Mouse (Mus musculus): ENCODE measurements around the gene Lipm.

The Lipm gene

DNA sequence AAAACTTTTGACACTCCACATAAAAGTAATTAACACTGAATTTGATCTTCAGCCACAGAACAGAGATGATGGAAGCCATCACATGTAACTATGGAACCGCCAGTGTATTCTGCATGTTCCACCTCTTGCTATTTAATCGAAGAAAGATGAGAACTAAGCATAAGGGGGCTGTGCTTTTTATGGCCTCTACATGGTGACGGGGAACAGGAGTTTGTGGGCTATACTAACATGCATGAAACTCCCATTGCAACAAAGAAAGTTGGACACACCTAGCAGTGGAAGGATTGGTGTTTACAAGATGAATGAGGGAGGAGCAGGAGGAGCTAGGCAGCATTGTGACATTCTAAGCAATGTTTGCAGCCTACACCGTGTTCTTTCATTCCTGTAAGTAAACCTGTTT is at the start of gene Lipm:
Gene Lipm, plus strand, starts transcription at position 301 of the 400 bp plus-strand sequence.
- in situ Hi-C loops (cut with MboI; ENCODE audit: unreplicated experiment in 2 of 2), result no loop called here

DNA sequence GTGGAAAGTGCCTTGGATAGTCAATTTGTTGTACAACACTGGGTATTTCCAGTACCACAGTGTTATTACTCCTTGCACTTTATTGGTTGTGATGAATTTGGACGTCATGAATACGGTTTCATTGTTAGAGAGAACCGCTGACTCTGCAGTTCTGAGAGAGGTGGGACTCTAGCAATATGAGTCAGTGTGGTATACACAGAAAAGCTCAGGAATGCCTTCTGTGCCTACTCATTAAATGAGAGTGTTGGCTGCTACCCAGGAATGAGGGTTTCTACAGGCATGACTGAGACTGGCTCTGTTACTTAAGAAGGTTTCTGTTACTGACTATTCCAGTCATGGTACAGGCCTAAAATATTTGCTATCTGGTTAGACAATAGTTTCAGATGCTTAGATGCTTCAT is 49.2 kb upstream of the Lipm start:
- in situ Hi-C loops (cut with MboI; ENCODE audit: unreplicated experiment in 2 of 2), result no loop called here

- in situ Hi-C loops (cut with MboI; ENCODE audit: unreplicated experiment in 2 of 2), result no loop called here
Measured at GRCm38 (mm10) chr19:34063547-34063946, 37.2 kb upstream of the Lipm start.

GRCm38 (mm10) chr19:34064059-34064458 is 36.7 kb upstream of the Lipm start:
- in situ Hi-C loops (cut with MboI; ENCODE audit: unreplicated experiment in 2 of 2), result no loop called here

DNA sequence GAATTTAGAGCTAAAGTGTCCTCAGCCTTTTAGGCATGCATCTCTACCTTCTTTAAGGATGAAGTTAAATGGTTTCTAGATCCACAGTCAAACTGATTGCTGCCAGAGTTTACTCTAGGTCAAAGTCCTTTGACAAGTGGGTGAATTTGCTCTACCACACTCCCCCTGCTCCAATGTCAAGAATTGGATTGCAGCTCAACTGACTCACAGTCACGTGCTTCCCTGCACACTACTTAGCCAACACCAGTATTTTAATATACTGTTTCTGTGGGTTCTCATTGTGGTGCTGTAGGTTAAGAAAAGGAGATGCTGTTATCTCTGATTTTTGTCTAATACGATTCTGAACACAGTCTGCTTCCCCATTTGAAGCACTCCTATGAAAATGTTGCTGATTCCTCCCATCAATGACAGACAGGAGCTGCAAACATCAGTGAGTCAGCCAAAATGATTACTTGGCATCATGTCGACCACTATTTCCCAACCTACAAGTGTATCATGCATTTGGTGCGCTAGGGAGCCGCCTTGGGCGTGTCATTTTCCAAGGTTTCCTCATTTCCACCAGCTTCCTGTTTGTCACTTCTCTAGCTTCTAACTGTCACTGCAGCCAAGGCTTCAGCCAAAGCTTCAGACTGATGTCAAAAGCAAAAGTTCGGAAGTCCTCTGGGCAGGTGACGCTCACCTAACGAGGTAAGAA is 33.8 kb upstream of the Lipm start, which contains the start of gene Lipn:
Gene Lipn, plus strand, starts transcription at position 580 of the 694 bp plus-strand sequence.
- in situ Hi-C loops (cut with MboI; ENCODE audit: unreplicated experiment in 2 of 2), result no loop called here

- in situ Hi-C loops (cut with MboI; ENCODE audit: unreplicated experiment in 2 of 2), result no loop called here
Measured at GRCm38 (mm10) chr19:34074239-34074638, 26.5 kb upstream of the Lipm start.

DNA sequence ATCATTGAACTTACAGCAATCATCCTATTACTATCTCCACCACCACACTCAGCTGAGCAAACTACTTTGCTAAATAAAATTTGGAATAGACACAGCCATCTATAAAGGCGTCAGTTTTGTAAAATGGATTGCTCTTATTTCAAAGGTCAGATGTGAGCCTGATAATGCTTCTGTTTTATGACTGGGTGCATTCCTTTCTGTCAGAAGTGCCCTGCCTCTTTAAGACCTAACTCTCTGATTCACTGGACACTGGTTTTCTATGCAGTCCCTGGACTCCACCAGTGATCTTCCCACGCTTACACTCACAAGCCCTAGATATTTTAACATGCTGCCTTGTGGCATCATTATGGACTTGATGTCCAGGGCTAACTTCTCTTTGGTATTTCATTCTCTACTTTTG is 22.6 kb upstream of the Lipm start:
- in situ Hi-C loops (cut with MboI; ENCODE audit: unreplicated experiment in 2 of 2), result no loop called here

DNA sequence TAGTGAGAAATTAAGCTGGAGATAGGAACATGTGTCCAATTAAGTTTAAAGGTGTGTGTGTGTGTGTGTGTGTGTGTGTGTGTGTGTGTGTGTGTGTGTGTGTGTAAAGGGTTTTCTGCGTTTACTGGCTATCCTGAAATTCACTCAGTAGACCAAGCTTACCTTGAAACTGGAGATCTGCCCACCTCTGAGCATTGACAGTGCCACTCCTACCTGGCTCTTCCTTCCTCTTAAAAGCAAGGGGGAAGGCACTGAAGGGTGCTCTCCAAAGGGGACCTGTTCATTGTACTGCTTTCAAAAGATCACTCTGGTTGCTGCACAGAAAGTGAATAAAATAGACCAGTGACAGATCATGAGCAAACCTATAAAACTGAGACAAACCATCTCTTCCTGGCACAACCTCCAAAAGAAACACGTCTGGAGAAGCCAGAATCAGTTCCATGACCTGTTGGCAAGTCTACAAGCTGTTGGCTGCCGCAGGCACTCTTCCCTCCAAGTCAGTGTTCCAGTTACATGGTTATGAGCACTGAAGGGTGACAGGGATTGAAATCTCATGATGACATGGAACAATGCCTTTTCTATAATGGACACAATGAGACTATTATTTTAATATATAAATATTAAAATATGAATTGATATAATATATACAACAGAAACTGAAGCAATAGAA is 11.6 kb upstream of the Lipm start:
- in situ Hi-C loops (cut with MboI; ENCODE audit: unreplicated experiment in 2 of 2), result no loop called here

- in situ Hi-C loops (cut with MboI; ENCODE audit: unreplicated experiment in 2 of 2), result no loop called here
Measured at GRCm38 (mm10) chr19:34095381-34095780, 5.4 kb upstream of the Lipm start.

- in situ Hi-C loops (cut with MboI; ENCODE audit: unreplicated experiment in 2 of 2), result no loop called here
Measured at GRCm38 (mm10) chr19:34096228-34096627, 4.5 kb upstream of the Lipm start.

- in situ Hi-C loops (cut with MboI; ENCODE audit: unreplicated experiment in 2 of 2), result no loop called here
Measured at GRCm38 (mm10) chr19:34101888-34102287, 1.2 kb downstream of the Lipm start.

GRCm38 (mm10) chr19:34104841-34105240 is 4.1 kb downstream of the Lipm start:
- in situ Hi-C loops (cut with MboI; ENCODE audit: unreplicated experiment in 2 of 2), result no loop called here

DNA sequence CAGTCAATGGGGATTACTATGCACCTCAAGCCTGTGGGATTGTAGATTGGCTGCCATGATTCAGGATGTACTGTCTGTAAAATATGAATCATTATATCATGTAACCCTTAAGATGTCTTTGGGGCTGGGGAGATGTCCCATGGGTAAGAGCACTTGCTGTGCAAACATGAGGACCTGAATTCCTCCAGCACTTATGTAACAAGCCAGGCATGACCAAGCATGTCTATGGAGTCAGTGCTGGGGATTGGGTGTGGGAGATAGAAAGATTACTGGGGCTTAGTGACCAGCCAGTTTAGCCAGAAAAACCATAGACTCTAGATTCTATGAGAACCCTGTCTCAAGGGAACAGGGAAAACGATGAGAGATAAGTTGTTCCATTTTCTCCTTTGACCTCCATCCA is 18.4 kb downstream of the Lipm start:
- in situ Hi-C loops (cut with MboI; ENCODE audit: unreplicated experiment in 2 of 2), result no loop called here

DNA sequence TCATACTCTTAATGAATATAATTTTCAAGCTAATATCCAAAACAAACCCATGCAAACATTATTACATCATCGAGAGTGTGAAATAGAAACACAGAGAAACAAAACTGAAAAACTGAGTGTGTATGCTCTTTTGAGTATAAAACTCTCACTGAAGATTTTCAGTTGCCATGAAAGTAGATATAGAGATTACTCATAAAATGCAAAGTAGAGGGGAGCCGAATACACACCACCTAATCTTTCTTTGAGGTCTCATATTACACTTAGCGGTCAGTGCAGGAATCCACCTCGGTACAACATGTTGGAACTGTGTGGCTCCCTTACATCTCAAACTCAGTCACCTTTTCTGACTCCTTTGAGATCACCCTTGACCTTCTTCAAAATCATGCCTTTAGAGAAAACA is 18.9 kb downstream of the Lipm start:
- in situ Hi-C loops (cut with MboI; ENCODE audit: unreplicated experiment in 2 of 2), result no loop called here

- in situ Hi-C loops (cut with MboI; ENCODE audit: unreplicated experiment in 2 of 2), result no loop called here
Measured at GRCm38 (mm10) chr19:34120107-34120731, 19.5 kb downstream of the Lipm start.

DNA sequence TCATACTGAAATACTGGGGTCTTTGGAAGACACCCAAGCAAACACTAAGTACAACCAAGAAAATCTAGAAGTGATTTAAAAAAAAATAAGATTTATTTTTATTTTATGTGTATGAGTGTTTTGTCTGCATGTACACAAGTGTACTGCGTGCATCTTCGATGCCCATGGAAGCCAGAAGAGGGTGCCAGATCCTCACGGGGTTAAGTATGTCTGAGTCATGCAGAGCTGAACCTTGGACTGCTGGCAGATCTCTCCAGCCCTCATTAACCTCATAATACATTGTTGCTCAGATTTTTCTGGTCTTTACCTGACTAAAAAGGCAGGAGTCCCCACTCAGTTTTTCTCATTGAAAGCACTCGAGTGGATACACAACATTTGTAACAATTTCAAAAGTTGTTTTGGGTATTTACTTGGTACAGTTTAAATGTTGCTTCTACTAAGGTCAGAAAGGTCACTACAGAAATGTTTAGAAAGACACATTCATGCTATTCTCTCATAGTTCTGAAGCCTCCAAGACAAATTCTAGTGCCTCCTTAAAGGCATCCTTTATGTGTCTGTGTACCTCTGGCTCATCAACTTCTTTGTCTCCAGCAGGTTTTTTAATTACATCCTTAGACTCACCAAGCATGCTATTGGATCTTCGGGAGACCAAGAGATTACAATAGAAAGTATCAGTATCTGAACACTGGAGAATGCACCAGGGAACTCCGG is 38.1 kb downstream of the Lipm start:
- in situ Hi-C loops (cut with MboI; ENCODE audit: unreplicated experiment in 2 of 2), result loop anchor here (25.0 kb wide), 3 partner anchors 198 to 752 kb away; partner anchors contain the start of gene Rnls (in 1 of the 2)

- in situ Hi-C loops (cut with MboI; ENCODE audit: unreplicated experiment in 2 of 2), result loop anchor here (10.0 to 25.0 kb wide), 7 partner anchors 105 to 752 kb away; partner anchors contain the start of genes Ch25h (in 2 of the 2) and Rnls (in 2 of the 2)
Measured at GRCm38 (mm10) chr19:34139431-34140046, 38.8 kb downstream of the Lipm start.

- in situ Hi-C loops (cut with MboI; ENCODE audit: unreplicated experiment in 2 of 2), result loop anchor here (10.0 to 25.0 kb wide), 7 partner anchors 96 to 761 kb away; partner anchors contain the start of genes Ch25h (in 2 of the 2) and Rnls (in 2 of the 2)
Measured at GRCm38 (mm10) chr19:34148421-34148820, 47.7 kb downstream of the Lipm start.

- in situ Hi-C loops (cut with MboI; ENCODE audit: unreplicated experiment in 2 of 2), result no loop called here
Measured at GRCm38 (mm10) chr19:34151909-34152308, 51.2 kb downstream of the Lipm start.

All from v-Abl transformed pro-B cells (cell line).